Comparison of ENCODE assay signal across 9 mouse cellular contexts in genomic region chr1:38664777-38665176, GRCm38 (mm10). TPM values are rescaled to one million over a fixed set of nuclear protein-coding genes. Genes with fewer than 3 reads are reported as not detected.
A peak's percentile ranks its signal among the peaks of the same experiment; 100 is the strongest.
DNase-seq lines count a peak whose midpoint lies in the region; ATAC-seq and TF ChIP-seq lines count a peak whose summit lies in the region.
"Had no signal": no experiment of that assay in that cellular context is flagged by ENCODE, and none has a peak within 500 bp of the region (broad histone marks: within the 10 kb centered on the region; RNA-seq: fewer than 3 reads in every experiment).

Gene Aff3, minus strand, starts transcription at chr1:38664955.

- TF ChIP-seq CTCF in lung, adult 2 months (IDR thresholded peaks at IDR 0.05; ENCODE audit: insufficient read depth, low read length), result no peak

- H3K4me1 ChIP-seq in embryonic facial prominence, embryonic 11.5 days (ENCODE audit: control insufficient read depth, insufficient read depth, low read length), result no peaks in the 10 kb centered on the region
- peaks cover 8% of the 10 kb centered on the region for H3K4me1 ChIP-seq in embryonic facial prominence, embryonic 10.5 days
- no peaks in the 10 kb centered on the region for H3K4me1 ChIP-seq in hindbrain, embryonic 11.5 days (replicated peaks; ENCODE audit: control insufficient read depth, insufficient read depth, low read length)
- H3K4me1 ChIP-seq in lung, adult 2 months (ENCODE audit: control insufficient read depth, insufficient read depth, low read length), result peaks cover 3% of the 10 kb centered on the region

- H3K4me3 ChIP-seq in embryonic facial prominence, embryonic 11.5 days (ENCODE audit: low read depth, low read length), result no peak within 1 kb of the TSS
- H3K4me3 ChIP-seq in embryonic facial prominence, embryonic 10.5 days, result no peak within 1 kb of the TSS
- no peak within 1 kb of the TSS for H3K4me3 ChIP-seq in hindbrain, embryonic 11.5 days (ENCODE audit: low read depth, low read length)
- H3K4me3 ChIP-seq in lung, adult 2 months (replicated peaks; ENCODE audit: extremely low read depth, low read depth, low read length), result peak within 1 kb of the TSS; percentile 21
- H3K4me3 ChIP-seq: heart, embryonic 13.5 days had no signal

- no peaks in the 10 kb centered on the region for H3K27me3 ChIP-seq in embryonic facial prominence, embryonic 11.5 days (ENCODE audit: control insufficient read depth, insufficient read depth, low read length)
- H3K27me3 ChIP-seq in embryonic facial prominence, embryonic 10.5 days (replicated peaks; ENCODE audit: low read depth, poor library complexity, severe bottlenecking), result no peaks in the 10 kb centered on the region
- H3K27me3 ChIP-seq in hindbrain, embryonic 11.5 days (ENCODE audit: control insufficient read depth, insufficient read depth, low read length), result no peaks in the 10 kb centered on the region
- H3K27me3 ChIP-seq: heart, embryonic 13.5 days had no signal

- ATAC-seq in embryonic facial prominence, embryonic 11.5 days (replicated peaks; ENCODE audit: insufficient number of reproducible peaks, low FRiP score, low TSS enrichment, low read depth), result no peak
- ATAC-seq in CD4-positive, CD25-positive, alpha-beta regulatory T cell, adult 4 months, result peak; percentile 69
- no peak for ATAC-seq in hindbrain, embryonic 11.5 days (ENCODE audit: low FRiP score)

- WGBS in embryonic facial prominence, embryonic 11.5 days, result 80% methylated on average over 13 of the region's 13 CpGs
- WGBS in embryonic facial prominence, embryonic 10.5 days, result 86% methylated on average over 13 of the region's 13 CpGs
- WGBS in hindbrain, embryonic 11.5 days, result 86% methylated on average over 13 of the region's 13 CpGs
- WGBS in lung, adult 2 months, result 54% methylated on average over 13 of the region's 13 CpGs

- TF ChIP-seq POLR2A in lung, adult 2 months (IDR thresholded peaks at IDR 0.05; ENCODE audit: borderline replicate concordance, extremely low read depth, low read depth, low read length), result no peak

- no peak within 1 kb of the TSS for H3K27ac ChIP-seq in embryonic facial prominence, embryonic 11.5 days (replicated peaks; ENCODE audit: low read depth, low read length)
- no peak within 1 kb of the TSS for H3K27ac ChIP-seq in embryonic facial prominence, embryonic 10.5 days (replicated peaks)
- no peak within 1 kb of the TSS for H3K27ac ChIP-seq in hindbrain, embryonic 11.5 days (ENCODE audit: low read depth, low read length)
- H3K27ac ChIP-seq: heart, embryonic 13.5 days had no signal

- no peaks in the 10 kb centered on the region for H3K36me3 ChIP-seq in embryonic facial prominence, embryonic 11.5 days (replicated peaks; ENCODE audit: control insufficient read depth, insufficient read depth, low read depth, low read length)
- H3K36me3 ChIP-seq in embryonic facial prominence, embryonic 10.5 days (replicated peaks), result no peaks in the 10 kb centered on the region
- no peaks in the 10 kb centered on the region for H3K36me3 ChIP-seq in hindbrain, embryonic 11.5 days (ENCODE audit: control insufficient read depth, insufficient read depth, low read length)
- H3K36me3 ChIP-seq: heart, embryonic 13.5 days had no signal

- no peaks in the 10 kb centered on the region for H3K9me3 ChIP-seq in embryonic facial prominence, embryonic 11.5 days (replicated peaks; ENCODE audit: control insufficient read depth, low read length)
- no peaks in the 10 kb centered on the region for H3K9me3 ChIP-seq in embryonic facial prominence, embryonic 10.5 days
- H3K9me3 ChIP-seq in hindbrain, embryonic 11.5 days (ENCODE audit: control insufficient read depth, low read length), result no peaks in the 10 kb centered on the region
- H3K9me3 ChIP-seq: heart, embryonic 13.5 days had no signal

- DNase-seq in embryonic facial prominence, embryonic 11.5 days (ENCODE audit: low spot score), result no peak
- no peak for DNase-seq in embryonic facial prominence, embryonic 10.5 days (ENCODE audit: low spot score)
- no peak for DNase-seq in hindbrain, embryonic 11.5 days (ENCODE audit: low spot score)
- DNase-seq in lung, adult 2 months, result no peak
- peak; percentile 65 to 78 for DNase-seq in spleen, adult 18-20 months
- no peak for DNase-seq in embryo, embryonic 11 days
- no peak for DNase-seq in gastrocnemius, adult 18-20 months (ENCODE audit: low spot score)

- no peak within 1 kb of the TSS for H3K9ac ChIP-seq in embryonic facial prominence, embryonic 11.5 days (replicated peaks; ENCODE audit: low read length)
- no peak within 1 kb of the TSS for H3K9ac ChIP-seq in hindbrain, embryonic 11.5 days (ENCODE audit: low read depth, low read length)
- H3K9ac ChIP-seq: heart, embryonic 13.5 days had no signal

- H3K4me2 ChIP-seq in embryonic facial prominence, embryonic 11.5 days (ENCODE audit: low read depth, low read length), result no peak within 1 kb of the TSS
- no peak within 1 kb of the TSS for H3K4me2 ChIP-seq in hindbrain, embryonic 11.5 days (replicated peaks; ENCODE audit: low read depth, low read length)
- H3K4me2 ChIP-seq: heart, embryonic 13.5 days had no signal

RNA-seq across cellular contexts. Expression of gene Aff3, which starts in this region (rescaled TPM):
- 17.1 and 17.5 TPM in 2 replicates for polyA plus RNA-seq in embryonic facial prominence, embryonic 11.5 days (2014; fragmentation: Nextera tagmentation; extraction: Ambion mirVana)
- 8.7 and 9.7 TPM in 2 replicates for polyA plus RNA-seq in embryonic facial prominence, embryonic 10.5 days (2016; fragmentation: Nextera tagmentation; extraction: Ambion mirVana)
- 10 to 100 TPM; 11.9 to 15.1 TPM for polyA plus RNA-seq in CD4-positive, CD25-positive, alpha-beta regulatory T cell, adult 4 months (2017; shearing (Covaris generic))
- 19.7 and 25.6 TPM in 2 replicates for polyA plus RNA-seq in hindbrain, embryonic 11.5 days (2014; fragmentation: Nextera tagmentation; extraction: Ambion mirVana)
- polyA plus RNA-seq in lung, adult 2 months (2012; rRNA removed), result 16.9 and 19.3 TPM in 2 replicates
- total RNA-seq in gastrocnemius, adult 18-20 months (2021), result 1 to 10 TPM; 1.2 to 2.0 TPM

Comparison
In these comparisons a context has a peak if more than half of its experiments do, and no peak if none do; other contexts are left out.
1. DNase-seq: peak in spleen, adult 18-20 months (2 of 2); none in embryonic facial prominence, embryonic 11.5 days (single experiment), embryonic facial prominence, embryonic 10.5 days (single experiment), hindbrain, embryonic 11.5 days (single experiment), lung, adult 2 months (single experiment), embryo, embryonic 11 days (single experiment) and gastrocnemius, adult 18-20 months (single experiment).